In genomic region chr6:38672011-38672410, GRCm38 (mm10) we compare ENCODE assay signal across 29 mouse cellular contexts. TPM values are rescaled to one million over a fixed set of nuclear protein-coding genes. Genes with fewer than 3 reads are reported as not detected.
"Had no signal": no experiment of that assay in that cellular context is flagged by ENCODE, and none has a peak within 500 bp of the region (broad histone marks: within the 10 kb centered on the region; RNA-seq: fewer than 3 reads in every experiment).

No protein-coding gene starts in this region.

- H3K9ac ChIP-seq: embryonic facial prominence, embryonic 12.5 days; embryonic facial prominence, embryonic 13.5 days; embryonic facial prominence, embryonic 15.5 days; forebrain, embryonic 12.5 days; forebrain, embryonic 13.5 days; forebrain, embryonic 15.5 days; forebrain, postnatal 0 days had no signal

- H3K9me3 ChIP-seq: embryonic facial prominence, embryonic 10.5 days; embryonic facial prominence, embryonic 12.5 days; embryonic facial prominence, embryonic 13.5 days; embryonic facial prominence, embryonic 15.5 days; forebrain, embryonic 10.5 days; forebrain, embryonic 12.5 days; forebrain, embryonic 13.5 days; forebrain, embryonic 15.5 days had no signal

- H3K36me3 ChIP-seq: embryonic facial prominence, embryonic 10.5 days; embryonic facial prominence, embryonic 12.5 days; embryonic facial prominence, embryonic 13.5 days; embryonic facial prominence, embryonic 15.5 days; forebrain, embryonic 10.5 days; forebrain, embryonic 12.5 days; forebrain, embryonic 15.5 days had no signal

- H3K27ac ChIP-seq: embryonic facial prominence, embryonic 10.5 days; embryonic facial prominence, embryonic 12.5 days; embryonic facial prominence, embryonic 13.5 days; embryonic facial prominence, embryonic 15.5 days; forebrain, embryonic 10.5 days; forebrain, embryonic 12.5 days; forebrain, embryonic 13.5 days; forebrain, embryonic 15.5 days; gastrocnemius, adult 2 months; heart, adult 2 months had no signal

- H3K27me3 ChIP-seq: embryonic facial prominence, embryonic 12.5 days; embryonic facial prominence, embryonic 13.5 days; embryonic facial prominence, embryonic 15.5 days; forebrain, embryonic 12.5 days; forebrain, embryonic 13.5 days; forebrain, embryonic 15.5 days had no signal

- H3K4me3 ChIP-seq: embryonic facial prominence, embryonic 10.5 days; embryonic facial prominence, embryonic 12.5 days; embryonic facial prominence, embryonic 13.5 days; embryonic facial prominence, embryonic 15.5 days; erythroblast, embryonic 14.5 days; forebrain, embryonic 10.5 days; forebrain, embryonic 12.5 days; forebrain, embryonic 13.5 days; forebrain, embryonic 15.5 days; gastrocnemius, adult 2 months; heart, adult 2 months had no signal

- DNase-seq: cerebellum, adult 9-10 months; cerebellum, adult 9-11 months; cerebellum, postnatal 10 days; cerebellum, postnatal 14 days; cerebellum, postnatal 25 days; cerebellum, postnatal 36 days; embryo, embryonic 11 days; forebrain, postnatal 0 days; gastrocnemius, adult 2 months; gastrocnemius, postnatal 10 days; gastrocnemius, postnatal 14 days; gastrocnemius, postnatal 25 days; heart, adult 11 months; heart, adult 18-20 months; heart, adult 2 months had no signal

- H3K4me1 ChIP-seq: embryonic facial prominence, embryonic 10.5 days; embryonic facial prominence, embryonic 12.5 days; embryonic facial prominence, embryonic 13.5 days; embryonic facial prominence, embryonic 15.5 days; forebrain, embryonic 12.5 days; forebrain, embryonic 13.5 days; forebrain, embryonic 15.5 days had no signal

RNA-seq across cellular contexts. Expression of gene Clec2l, which starts 9.1 kb away (rescaled TPM):
- total RNA-seq: common myeloid progenitor, adult 5-6 weeks; gastrocnemius, adult 18-20 months had no signal

RNA-seq across cellular contexts. Expression of gene Klrg2, which starts 35.0 kb away (rescaled TPM):
- total RNA-seq: common myeloid progenitor, adult 5-6 weeks had no signal
- polyA plus RNA-seq: erythroblast, embryonic 14.5 days; forebrain, embryonic 11.5 days; forebrain, embryonic 12.5 days; forebrain, embryonic 14.5 days; forebrain, embryonic 16.5 days had no signal
